Mouse (Mus musculus) heart, embryonic 12.5 days (tissue): ENCODE results near the gene Nxph4. TPM values are rescaled to one million over a fixed set of nuclear protein-coding genes. Genes with fewer than 3 reads are reported as not detected.

Experiments
- ATAC-seq: fragments of 200-750 bp; cut with Nextera tagmentation; 2 replicates; pipeline ENCODE4 v1.8.0; 2017; ENCODE audit warnings: moderate TSS enrichment, moderate library complexity; ENCODE audit not compliant: insufficient number of reproducible peaks, low FRiP score
- H3K27ac ChIP-seq: fragments of 300-500 bp; sonication (generic); 2 replicates; pipeline ENCODE4 v1.5.1; 2016; ENCODE audit warnings: mild to moderate bottlenecking, moderate library complexity; ENCODE audit not compliant: poor library complexity, severe bottlenecking
- H3K27me3 ChIP-seq: fragments of 300-500 bp; sonication (generic); replicated peaks from 2 replicates; pipeline ENCODE4 v1.6.1; 2016; ENCODE audit warnings: mild to moderate bottlenecking, moderate library complexity
- H3K36me3 ChIP-seq: fragments of 300-500 bp; sonication (generic); 2 replicates; pipeline ENCODE4 v1.6.1; 2016; ENCODE audit warnings: mild to moderate bottlenecking, moderate library complexity
- H3K4me1 ChIP-seq: fragments of 300-500 bp; sonication (generic); replicated peaks from 2 replicates; pipeline ENCODE4 v1.6.1; 2016; ENCODE audit warnings: mild to moderate bottlenecking
- H3K4me2 ChIP-seq: fragments of 300-500 bp; sonication (generic); 2 replicates; pipeline ENCODE4 v1.6.1; 2016; ENCODE audit warnings: mild to moderate bottlenecking, moderate library complexity
- H3K4me3 ChIP-seq: fragments of 300-500 bp; sonication (generic); 2 replicates; pipeline ENCODE4 v1.5.1; 2016; ENCODE audit warnings: mild to moderate bottlenecking
- H3K9ac ChIP-seq: fragments of 300-500 bp; sonication (generic); 2 replicates; pipeline ENCODE4 v1.6.1; 2016; ENCODE audit warnings: mild to moderate bottlenecking, moderate library complexity
- H3K9me3 ChIP-seq: fragments of 300-500 bp; sonication (generic); replicated peaks from 2 replicates; pipeline ENCODE4 v1.6.1; 2016; ENCODE audit warnings: mild to moderate bottlenecking, moderate library complexity
- WGBS: fragments of 180-500 bp; shearing (Covaris S2); methylation state at CpG from one replicate; pipeline ENCODE4 v1.1.7; 2016; 5-methylcytosine and 5-hydroxymethylcytosine counted together
- polyA plus RNA-seq: library from polyadenylated mRNA; unstranded; fragments of >200 nt; fragmentation: Nextera tagmentation; extraction: Ambion mirVana; gene quantifications from 2 replicates; pipeline ENCODE4 v1.2.1, GENCODE M21; 2016

The Nxph4 gene
- polyA plus RNA-seq, 1 experiment from 2014 or later = 0.65 TPM

GRCm38 (mm10) chr10:127566553-127567326 is 32.4 kb upstream of the Nxph4 start:
- Histone ChIP-seq H3K9ac (no peak overlapping the region), H3K4me1 (peaks cover 31% of the 10 kb centered on the region), H3K27ac (no peak overlapping the region), H3K4me3 (no peak overlapping the region), H3K27me3 (no peaks in the 10 kb centered on the region), H3K4me2 (no peak overlapping the region), H3K36me3 (peaks cover 61% of the 10 kb centered on the region), H3K9me3 (no peaks in the 10 kb centered on the region)
- no peak for ATAC-seq
- 88% methylated on average over 28 of the region's 28 CpGs for WGBS

GRCm38 (mm10) chr10:127564301-127564700 is 29.9 kb upstream of the Nxph4 start:
- Histone ChIP-seq H3K27ac (peak overlapping the region; percentile 31), H3K36me3 (peaks cover 69% of the 10 kb centered on the region), H3K9ac (no peak overlapping the region)

GRCm38 (mm10) chr10:127563840-127564239 is 29.5 kb upstream of the Nxph4 start:
- 0 out of 2 replicates have a peak overlapping the region, but pooled peaks have one; percentile 16 for H3K4me2 ChIP-seq
- H3K36me3 ChIP-seq = peaks cover 70% of the 10 kb centered on the region
- H3K4me3 ChIP-seq = no peak overlapping the region
- H3K9ac ChIP-seq = 0 out of 2 replicates have a peak overlapping the region, but pooled peaks have one; percentile 1
- ATAC-seq = peak; percentile 37; the same call in 1 of the 2 replicates
- 61% methylated on average over 8 of the region's 8 CpGs for WGBS
- H3K27ac ChIP-seq = peak overlapping the region; percentile 39
- no peaks in the 10 kb centered on the region for H3K27me3 ChIP-seq
- no peaks in the 10 kb centered on the region for H3K9me3 ChIP-seq
- H3K4me1 ChIP-seq = peaks cover 28% of the 10 kb centered on the region

More at GRCm38 (mm10) chr10:127564301-127564700, 29.9 kb upstream of the Nxph4 start:
- WGBS = 29% methylated on average over 13 of the region's 13 CpGs
- no peak overlapping the region for H3K4me3 ChIP-seq
- peak; percentile 79 for ATAC-seq
- no peaks in the 10 kb centered on the region for H3K9me3 ChIP-seq
- H3K4me1 ChIP-seq = peaks cover 28% of the 10 kb centered on the region
- H3K4me2 ChIP-seq = peak overlapping the region; percentile 16; the same call in 1 of the 2 replicates
- no peaks in the 10 kb centered on the region for H3K27me3 ChIP-seq

- Histone ChIP-seq H3K9ac (no peak overlapping the region), H3K4me1 (peaks cover 28% of the 10 kb centered on the region), H3K4me2 (no peak overlapping the region), H3K9me3 (no peaks in the 10 kb centered on the region), H3K4me3 (no peak overlapping the region), H3K36me3 (peaks cover 76% of the 10 kb centered on the region), H3K27ac (no peak overlapping the region), H3K27me3 (no peaks in the 10 kb centered on the region)
- ATAC-seq = no peak
These were observed 26.8 kb upstream of the Nxph4 start for GRCm38 (mm10) chr10:127561145-127561544.

GRCm38 (mm10) chr10:127557397-127557796 is 23.0 kb upstream of the Nxph4 start:
- no peak overlapping the region for H3K4me3 ChIP-seq
- 85% methylated on average over 13 of the region's 13 CpGs for WGBS
- H3K36me3 ChIP-seq = peaks cover 93% of the 10 kb centered on the region
- no peak overlapping the region for H3K4me2 ChIP-seq
- no peak for ATAC-seq
- no peak overlapping the region for H3K9ac ChIP-seq
- H3K27ac ChIP-seq = no peak overlapping the region
- H3K9me3 ChIP-seq = no peaks in the 10 kb centered on the region
- H3K27me3 ChIP-seq = no peaks in the 10 kb centered on the region
- H3K4me1 ChIP-seq = 0 out of 2 replicates have a peak, but pooled peaks cover under 1% of the 10 kb centered on the region

GRCm38 (mm10) chr10:127555703-127556102 is 21.3 kb upstream of the Nxph4 start:
- Histone ChIP-seq H3K4me1 (no peaks in the 10 kb centered on the region), H3K4me2 (no peak overlapping the region), H3K27ac (no peak overlapping the region), H3K9me3 (no peaks in the 10 kb centered on the region), H3K27me3 (no peaks in the 10 kb centered on the region), H3K9ac (no peak overlapping the region), H3K36me3 (peaks cover 98% of the 10 kb centered on the region), H3K4me3 (no peak overlapping the region)
- no peak for ATAC-seq
- 71% methylated on average over 18 of the region's 18 CpGs for WGBS

- no peak overlapping the region for H3K4me2 ChIP-seq
- H3K27me3 ChIP-seq = no peaks in the 10 kb centered on the region
- peaks cover 99% of the 10 kb centered on the region for H3K36me3 ChIP-seq
- 88% methylated on average over 17 of the region's 17 CpGs for WGBS
- no peak overlapping the region for H3K9ac ChIP-seq
- no peak for ATAC-seq
- H3K4me1 ChIP-seq = no peaks in the 10 kb centered on the region
- no peak overlapping the region for H3K4me3 ChIP-seq
- no peaks in the 10 kb centered on the region for H3K9me3 ChIP-seq
- no peak overlapping the region for H3K27ac ChIP-seq
These were observed 15.5 kb upstream of the Nxph4 start for GRCm38 (mm10) chr10:127549892-127550291.

GRCm38 (mm10) chr10:127548236-127548635 is 13.9 kb upstream of the Nxph4 start:
- peaks cover 95% of the 10 kb centered on the region for H3K36me3 ChIP-seq

GRCm38 (mm10) chr10:127546505-127546904 is 12.1 kb upstream of the Nxph4 start:
- Histone ChIP-seq H3K4me3 (no peak overlapping the region), H3K36me3 (peaks cover 95% of the 10 kb centered on the region), H3K9me3 (no peaks in the 10 kb centered on the region), H3K4me1 (no peaks in the 10 kb centered on the region), H3K27ac (no peak overlapping the region), H3K9ac (no peak overlapping the region), H3K4me2 (no peak overlapping the region), H3K27me3 (no peaks in the 10 kb centered on the region)
- 87% methylated on average over 7 of the region's 7 CpGs for WGBS
- ATAC-seq = no peak

More at GRCm38 (mm10) chr10:127548236-127548635, 13.9 kb upstream of the Nxph4 start:
- no peak overlapping the region for H3K9ac ChIP-seq
- no peaks in the 10 kb centered on the region for H3K27me3 ChIP-seq
- H3K4me2 ChIP-seq = no peak overlapping the region
- no peaks in the 10 kb centered on the region for H3K9me3 ChIP-seq
- 90% methylated on average over 15 of the region's 15 CpGs for WGBS
- no peak overlapping the region for H3K4me3 ChIP-seq
- H3K27ac ChIP-seq = no peak overlapping the region
- no peaks in the 10 kb centered on the region for H3K4me1 ChIP-seq
- no peak for ATAC-seq

GRCm38 (mm10) chr10:127544375-127544774 is 10.0 kb upstream of the Nxph4 start:
- WGBS = 88% methylated on average over 20 of the region's 20 CpGs
- Histone ChIP-seq H3K9me3 (no peaks in the 10 kb centered on the region), H3K27me3 (no peaks in the 10 kb centered on the region), H3K4me2 (no peak overlapping the region), H3K4me3 (no peak overlapping the region), H3K36me3 (peaks cover 93% of the 10 kb centered on the region), H3K27ac (no peak overlapping the region), H3K9ac (no peak overlapping the region), H3K4me1 (no peaks in the 10 kb centered on the region)
- ATAC-seq = no peak

GRCm38 (mm10) chr10:127543916-127544315 is 9.6 kb upstream of the Nxph4 start:
- Histone ChIP-seq H3K9me3 (no peaks in the 10 kb centered on the region), H3K9ac (no peak overlapping the region), H3K36me3 (peaks cover 91% of the 10 kb centered on the region), H3K27me3 (no peaks in the 10 kb centered on the region), H3K4me1 (no peaks in the 10 kb centered on the region), H3K4me3 (no peak overlapping the region), H3K4me2 (no peak overlapping the region), H3K27ac (no peak overlapping the region)
- no peak for ATAC-seq
- WGBS = 79% methylated on average over 3 of the region's 3 CpGs
